28 mouse cellular contexts compared by ENCODE assay signal in the genomic region with DNA sequence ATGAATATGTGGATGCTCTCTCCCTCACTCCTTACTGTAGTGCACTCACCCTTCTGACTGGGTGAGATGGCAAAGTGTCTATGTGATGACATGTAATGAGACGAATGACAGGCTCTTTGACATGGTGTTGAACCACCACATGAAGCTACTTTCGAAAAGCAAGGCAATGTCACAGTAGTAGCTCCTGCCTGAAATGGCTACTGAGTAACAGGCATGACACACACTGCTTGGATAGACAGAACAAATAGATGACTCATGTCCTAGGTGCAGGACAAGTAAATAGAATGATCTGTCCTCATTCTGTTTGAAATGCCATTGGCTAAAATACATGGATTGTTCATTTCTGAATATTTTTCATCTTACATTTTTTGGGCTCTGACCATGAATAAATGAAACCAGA.
DNase-seq lines count a peak whose midpoint lies in the region; ATAC-seq and TF ChIP-seq lines count a peak whose summit lies in the region.
"Had no signal": no experiment of that assay in that cellular context is flagged by ENCODE, and none has a peak within 500 bp of the region (broad histone marks: within the 10 kb centered on the region; RNA-seq: fewer than 3 reads in every experiment).

No protein-coding gene starts in this region.

- H3K4me1 ChIP-seq in heart, embryonic 10.5 days, result peaks cover 17% of the 10 kb centered on the region
- H3K4me1 ChIP-seq in heart, embryonic 12.5 days (replicated peaks), result peaks cover 17% of the 10 kb centered on the region
- H3K4me1 ChIP-seq in heart, postnatal 0 days (ENCODE audit: control insufficient read depth, insufficient read depth), result peaks cover 6% of the 10 kb centered on the region; the same call in 1 of the 2 replicates
- peaks cover 14% of the 10 kb centered on the region for H3K4me1 ChIP-seq in heart, embryonic 11.5 days (ENCODE audit: control insufficient read depth, insufficient read depth, low read length)
- H3K4me1 ChIP-seq: embryonic facial prominence, embryonic 13.5 days; forebrain, embryonic 10.5 days; forebrain, embryonic 12.5 days had no signal

- no peaks in the 10 kb centered on the region for H3K27me3 ChIP-seq in heart, embryonic 10.5 days (ENCODE audit: insufficient read depth, poor library complexity, severe bottlenecking)
- H3K27me3 ChIP-seq in heart, embryonic 12.5 days (replicated peaks), result no peaks in the 10 kb centered on the region
- no peaks in the 10 kb centered on the region for H3K27me3 ChIP-seq in heart, postnatal 0 days (ENCODE audit: control insufficient read depth, insufficient read depth, low read length)
- H3K27me3 ChIP-seq in heart, embryonic 11.5 days (ENCODE audit: control insufficient read depth, insufficient read depth, low read length), result no peaks in the 10 kb centered on the region
- H3K27me3 ChIP-seq: CH12.LX; embryonic facial prominence, embryonic 13.5 days; embryonic facial prominence, embryonic 15.5 days; forebrain, embryonic 12.5 days; forebrain, embryonic 15.5 days had no signal

- no peak overlapping the region for H3K4me3 ChIP-seq in heart, embryonic 10.5 days
- H3K4me3 ChIP-seq in heart, embryonic 12.5 days, result no peak overlapping the region
- H3K4me3 ChIP-seq in heart, postnatal 0 days (ENCODE audit: low read depth, low read length), result no peak overlapping the region
- H3K4me3 ChIP-seq in heart, embryonic 11.5 days (ENCODE audit: low read depth, low read length), result no peak overlapping the region
- H3K4me3 ChIP-seq: embryonic facial prominence, embryonic 13.5 days; embryonic facial prominence, embryonic 15.5 days; erythroblast, embryonic 14.5 days; forebrain, embryonic 10.5 days; forebrain, embryonic 12.5 days; forebrain, embryonic 15.5 days had no signal

- 63% methylated on average over 2 of the region's 2 CpGs for WGBS in heart, embryonic 10.5 days
- 38% methylated on average over 2 of the region's 2 CpGs for WGBS in heart, embryonic 12.5 days
- 39% methylated on average over 2 of the region's 2 CpGs for WGBS in heart, postnatal 0 days
- 48% methylated on average over 2 of the region's 2 CpGs for WGBS in heart, embryonic 11.5 days (ENCODE audit: insufficient replicate concordance)

- DNase-seq in adrenal gland, adult 2 months, result peak; percentile 39
- no peak for DNase-seq in adrenal gland, postnatal 4 days (ENCODE audit: low spot score in 2 of 2)
- DNase-seq in heart, embryonic 10.5 days (ENCODE audit: low spot score), result peak; percentile 11
- DNase-seq in heart, postnatal 0 days (ENCODE audit: low spot score), result no peak
- DNase-seq in Muller cell, postnatal 12 days (ENCODE audit: inconsistent ontology term), result peak; percentile 14
- DNase-seq: adrenal gland, adult 8-10 months; adrenal gland, postnatal 14 days; adrenal gland, postnatal 36 days; B cell, adult 2 months; cerebellum, adult 11 months; cerebellum, adult 18-20 months; cerebellum, adult 8-10 months; cerebellum, adult 9-11 months; cerebellum, postnatal 14 days; cerebellum, postnatal 36 days; embryo, embryonic 11 days; forebrain, postnatal 0 days had no signal

- no peak overlapping the region for H3K9ac ChIP-seq in heart, embryonic 12.5 days
- H3K9ac ChIP-seq in heart, postnatal 0 days (replicated peaks; ENCODE audit: low read depth, low read length), result no peak overlapping the region
- H3K9ac ChIP-seq in heart, embryonic 11.5 days (ENCODE audit: low read depth, low read length), result no peak overlapping the region
- H3K9ac ChIP-seq: embryonic facial prominence, embryonic 13.5 days; embryonic facial prominence, embryonic 15.5 days; forebrain, embryonic 12.5 days; forebrain, embryonic 15.5 days; forebrain, postnatal 0 days had no signal

- H3K9me3 ChIP-seq in heart, embryonic 10.5 days, result no peaks in the 10 kb centered on the region
- no peaks in the 10 kb centered on the region for H3K9me3 ChIP-seq in heart, embryonic 12.5 days (replicated peaks)
- no peaks in the 10 kb centered on the region for H3K9me3 ChIP-seq in heart, postnatal 0 days (replicated peaks; ENCODE audit: control insufficient read depth, low read length)
- H3K9me3 ChIP-seq in heart, embryonic 11.5 days (replicated peaks; ENCODE audit: control insufficient read depth, low read length), result no peaks in the 10 kb centered on the region
- H3K9me3 ChIP-seq: embryonic facial prominence, embryonic 13.5 days; embryonic facial prominence, embryonic 15.5 days; forebrain, embryonic 10.5 days; forebrain, embryonic 12.5 days; forebrain, embryonic 15.5 days had no signal

- H3K27ac ChIP-seq in heart, embryonic 10.5 days, result no peak overlapping the region
- H3K27ac ChIP-seq in heart, embryonic 12.5 days (ENCODE audit: poor library complexity, severe bottlenecking), result no peak overlapping the region
- no peak overlapping the region for H3K27ac ChIP-seq in heart, postnatal 0 days (ENCODE audit: low read depth)
- no peak overlapping the region for H3K27ac ChIP-seq in heart, embryonic 11.5 days (ENCODE audit: low read depth, low read length)
- H3K27ac ChIP-seq: embryonic facial prominence, embryonic 13.5 days; embryonic facial prominence, embryonic 15.5 days; forebrain, embryonic 10.5 days; forebrain, embryonic 12.5 days; forebrain, embryonic 15.5 days had no signal

- TF ChIP-seq CTCF in heart, postnatal 0 days (IDR thresholded peaks at IDR 0.05; ENCODE audit: low read depth), result no peak

- TF ChIP-seq EP300 in heart, postnatal 0 days (IDR thresholded peaks at IDR 0.05; ENCODE audit: low read depth), result no peak

- ATAC-seq in heart, embryonic 12.5 days (ENCODE audit: insufficient number of reproducible peaks, low FRiP score), result no peak
- peak; percentile 27; the same call in 1 of the 2 replicates for ATAC-seq in heart, postnatal 0 days (ENCODE audit: insufficient read depth, low read depth)
- no peak for ATAC-seq in heart, embryonic 11.5 days (replicated peaks; ENCODE audit: insufficient number of reproducible peaks, low FRiP score, low TSS enrichment)
- ATAC-seq: CD4-positive, CD25-positive, alpha-beta regulatory T cell, adult 4 months; forebrain, embryonic 15.5 days; forebrain, postnatal 0 days had no signal

- H3K36me3 ChIP-seq in heart, embryonic 10.5 days, result no peaks in the 10 kb centered on the region
- H3K36me3 ChIP-seq in heart, embryonic 12.5 days, result no peaks in the 10 kb centered on the region
- no peaks in the 10 kb centered on the region for H3K36me3 ChIP-seq in heart, postnatal 0 days (replicated peaks; ENCODE audit: control insufficient read depth, insufficient read depth, low read length)
- H3K36me3 ChIP-seq in heart, embryonic 11.5 days (ENCODE audit: control insufficient read depth, insufficient read depth, low read length), result no peaks in the 10 kb centered on the region
- H3K36me3 ChIP-seq: embryonic facial prominence, embryonic 13.5 days; embryonic facial prominence, embryonic 15.5 days; forebrain, embryonic 10.5 days; forebrain, embryonic 12.5 days; forebrain, embryonic 15.5 days; G1E had no signal

- H3K4me2 ChIP-seq in heart, embryonic 12.5 days, result no peak overlapping the region
- no peak overlapping the region for H3K4me2 ChIP-seq in heart, postnatal 0 days (ENCODE audit: low read depth, low read length)
- no peak overlapping the region for H3K4me2 ChIP-seq in heart, embryonic 11.5 days
- H3K4me2 ChIP-seq: embryonic facial prominence, embryonic 13.5 days; embryonic facial prominence, embryonic 15.5 days; forebrain, embryonic 12.5 days; forebrain, embryonic 15.5 days had no signal

Comparison
In these comparisons a context has a peak if more than half of its experiments do, and no peak if none do; other contexts are left out.
1. DNase-seq: peak in adrenal gland, adult 2 months (single experiment), heart, embryonic 10.5 days (single experiment) and Muller cell, postnatal 12 days (single experiment); none in adrenal gland, postnatal 4 days (0 of 2) and heart, postnatal 0 days (single experiment).